Mouse (Mus musculus): ENCODE data around the gene Rbm41.

Gene Rbm41

GRCm38 (mm10) chrX:139997740-139998690 is at the start of gene Rbm41:
Gene Rbm41 (minus strand): TSS chrX:139998595.
- peak; percentile 14 for DNase-seq

DNA sequence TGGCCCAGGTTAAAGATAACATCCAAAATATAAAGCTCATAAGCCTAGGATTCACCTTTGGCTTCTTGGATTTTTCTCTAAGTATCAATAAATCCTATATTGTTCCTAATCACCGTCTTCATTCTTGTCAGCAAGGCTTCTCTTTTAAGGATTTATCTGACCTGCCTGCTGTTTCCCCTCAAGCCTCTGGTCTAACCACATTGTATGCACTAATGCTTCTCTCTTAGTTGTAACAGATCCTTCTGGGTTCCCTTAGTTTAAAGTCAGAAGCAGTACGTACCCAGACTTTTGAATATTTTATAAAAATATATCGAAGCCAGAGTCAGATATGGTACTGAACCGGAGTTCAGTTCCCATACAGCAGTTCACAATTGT is 283 bp upstream of the Rbm41 start:
- DNase-seq, result no peak

- no peak for DNase-seq
These were observed 16.3 kb downstream of the Rbm41 start for GRCm38 (mm10) chrX:139982115-139982514.

- no peak for DNase-seq
These were observed 64.9 kb downstream of the Rbm41 start for GRCm38 (mm10) chrX:139933507-139933906.

- no peak for DNase-seq
These were observed 65.9 kb downstream of the Rbm41 start for GRCm38 (mm10) chrX:139932472-139932871.

GRCm38 (mm10) chrX:139920572-139920971 is 77.8 kb downstream of the Rbm41 start:
- DNase-seq, result no peak

DNA sequence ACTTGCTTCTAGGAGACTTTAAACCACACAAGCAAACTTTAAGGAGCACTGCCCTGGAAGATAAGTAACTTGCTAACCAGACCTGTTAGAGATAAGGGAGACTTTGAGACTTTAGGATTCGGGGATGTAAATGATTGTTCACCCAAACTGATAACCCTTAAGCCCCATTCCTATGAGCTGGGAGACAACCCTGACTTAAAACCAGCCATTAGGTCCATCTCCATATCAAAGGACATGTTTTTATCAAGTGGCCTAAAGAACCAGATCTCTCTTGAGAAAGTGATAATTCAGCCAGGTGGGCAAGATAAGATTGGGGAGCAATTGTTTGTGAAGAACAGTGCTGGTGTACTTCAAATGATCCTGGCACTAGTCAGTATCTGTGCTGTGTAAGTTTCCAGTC is 107.0 kb downstream of the Rbm41 start:
- DNase-seq, result no peak

DNA sequence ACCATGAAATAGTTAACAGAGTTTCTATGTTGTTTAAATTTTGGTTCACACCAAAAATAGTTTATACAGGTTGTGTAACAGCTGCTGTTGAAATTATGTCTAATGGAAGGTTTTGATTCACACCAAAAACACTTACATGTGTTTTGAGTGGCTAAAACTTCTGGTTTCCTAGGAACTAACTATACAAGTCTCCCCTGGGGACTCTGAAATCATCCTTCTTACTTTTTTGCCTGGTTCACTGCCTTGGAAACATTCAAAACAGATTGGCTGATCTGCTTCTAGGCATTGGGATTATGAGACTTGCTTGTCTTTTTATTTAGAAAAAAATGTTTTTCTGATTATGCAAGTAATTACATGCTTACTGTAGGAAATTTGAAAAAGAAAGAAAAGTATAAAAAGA is 115.2 kb downstream of the Rbm41 start:
- DNase-seq, result no peak

DNA sequence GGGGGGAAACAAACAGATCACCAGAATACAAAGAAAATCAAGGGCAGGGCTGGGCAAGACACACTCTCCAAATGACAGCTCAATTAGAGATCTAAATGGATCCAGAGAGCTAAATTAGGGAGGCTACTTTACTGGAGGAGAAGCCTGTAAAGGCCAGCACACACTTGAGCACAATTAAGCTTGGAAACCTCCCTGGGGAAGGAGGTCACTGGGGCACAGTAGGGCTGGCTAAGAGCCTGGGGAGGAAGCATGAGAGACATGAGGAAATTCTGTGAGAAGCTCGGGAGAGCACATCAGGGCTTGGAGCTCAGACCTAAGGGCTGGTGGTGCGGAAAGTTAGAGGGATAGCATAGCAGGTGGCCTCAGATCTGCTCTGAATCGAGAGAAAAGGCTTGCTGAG is 120.5 kb downstream of the Rbm41 start:
- no peak for DNase-seq

DNA sequence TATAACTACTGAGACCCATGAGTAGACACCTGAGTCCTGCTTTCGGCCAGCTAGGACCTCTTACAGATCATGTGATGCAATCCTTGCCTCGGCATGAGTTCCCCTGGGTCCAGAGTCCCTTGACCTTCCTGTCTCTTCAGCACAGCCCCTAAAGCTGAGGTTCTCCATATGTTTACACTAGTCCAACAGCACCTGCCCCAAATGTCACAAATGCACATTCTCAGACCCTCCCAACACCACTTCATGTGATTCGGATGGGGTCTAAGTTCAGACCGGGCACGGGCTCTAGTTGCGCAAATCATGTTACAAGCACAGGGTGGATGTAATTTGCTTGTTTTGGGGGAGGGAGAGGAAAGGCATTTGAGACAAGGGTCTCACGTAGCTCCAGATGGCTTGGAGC is 121.3 kb downstream of the Rbm41 start:
- DNase-seq, result no peak

- peak; percentile 28 for DNase-seq
These were observed 127.2 kb downstream of the Rbm41 start, which contains the start of gene Morc4 for GRCm38 (mm10) chrX:139870938-139871791. Gene Morc4 (minus strand): TSS chrX:139871677.

DNA sequence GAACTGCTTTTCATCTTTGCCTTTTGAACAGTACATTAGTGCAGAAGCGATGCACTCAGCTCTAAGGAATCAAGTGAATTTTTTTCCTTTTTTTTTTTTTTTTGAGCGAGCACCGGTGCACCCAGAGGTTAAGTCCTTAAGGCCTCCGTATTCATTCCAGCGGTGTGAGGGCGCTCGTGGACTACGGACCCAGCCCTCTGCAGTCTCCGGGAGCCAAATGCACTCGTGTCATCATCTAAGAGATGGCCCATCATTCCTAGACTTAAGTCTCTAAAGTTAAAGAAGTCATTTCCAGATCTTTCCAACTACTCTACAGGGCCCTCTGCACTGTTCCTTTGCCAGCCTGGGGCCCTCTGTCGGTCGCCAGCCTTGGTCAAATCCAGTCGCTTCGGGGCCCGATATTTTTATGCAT is 128.1 kb downstream of the Rbm41 start:
- no peak for DNase-seq

DNA sequence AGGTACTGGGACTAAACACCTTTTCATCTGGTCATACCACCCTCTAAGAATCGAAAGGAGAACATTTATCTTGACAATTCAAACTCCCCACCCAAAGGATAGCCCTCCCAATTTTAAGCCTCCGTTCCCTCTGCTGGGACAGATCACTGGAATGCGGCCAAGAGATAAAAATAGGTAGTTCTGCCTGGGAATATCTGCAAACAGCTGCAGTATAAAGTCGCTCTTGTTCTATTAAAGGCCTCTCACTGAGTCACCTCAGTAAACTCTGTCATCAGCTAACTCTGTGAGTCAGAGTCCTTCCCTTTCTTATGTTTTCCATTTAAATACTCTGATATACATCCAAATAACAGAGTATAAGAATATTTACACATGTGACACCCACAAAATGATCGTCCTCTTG is 139.0 kb downstream of the Rbm41 start:
- DNase-seq, result no peak

- no peak for DNase-seq
These were observed 143.6 kb downstream of the Rbm41 start for GRCm38 (mm10) chrX:139854795-139855194.

GRCm38 (mm10) chrX:139841091-139841490 is 157.3 kb downstream of the Rbm41 start:
- no peak for DNase-seq
